Mouse (Mus musculus) right cerebral cortex, postnatal 25 days (tissue): Measurements from ENCODE around the gene Zfp385a.

ENCODE experiments used
- DNase-seq: peaks from one replicate; pipeline ENCODE4 v3.0.0; 2022

Zfp385a gene

DNA sequence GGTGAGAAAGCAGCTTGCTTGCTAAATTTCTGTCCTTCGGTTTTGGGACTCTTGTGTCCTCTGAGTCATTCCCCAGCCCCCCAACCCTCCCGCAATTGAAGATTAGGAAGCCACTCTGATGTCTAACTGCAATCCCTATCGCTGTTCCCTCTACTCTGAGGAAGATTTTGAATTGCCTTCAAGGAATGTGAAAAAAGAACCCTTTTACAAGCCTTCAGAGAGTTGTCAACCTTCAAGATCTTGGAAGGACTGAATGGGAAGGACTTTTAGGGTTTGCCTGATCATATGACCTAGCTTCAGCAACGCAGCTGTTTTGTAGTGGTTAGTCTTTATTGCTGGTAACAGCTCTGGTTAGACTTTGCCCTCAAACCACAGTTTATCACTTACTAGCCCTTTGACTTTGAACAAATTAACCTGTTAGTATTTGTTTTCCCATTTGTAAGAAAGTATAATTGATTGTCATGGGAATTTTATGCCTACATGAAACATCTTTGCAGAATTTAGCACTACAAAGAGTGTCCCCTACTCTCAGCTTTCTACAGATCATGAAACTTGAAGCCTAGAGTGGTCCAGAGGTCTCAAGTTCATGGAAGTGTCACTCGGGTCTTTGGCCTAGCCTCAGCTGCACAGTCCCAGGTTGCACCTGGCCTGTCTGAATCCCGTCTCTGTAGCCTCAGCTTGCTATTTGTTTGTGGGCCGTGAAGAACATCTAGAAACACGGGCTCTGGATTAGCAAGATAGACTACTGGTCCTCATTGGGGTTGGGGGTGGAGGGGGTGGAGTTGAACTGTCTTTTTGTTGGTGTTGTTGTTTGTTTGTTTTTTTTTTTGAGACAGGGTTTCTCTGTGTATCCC, 33.9 kb downstream of the Zfp385a start:
- DNase-seq = no peak

DNA sequence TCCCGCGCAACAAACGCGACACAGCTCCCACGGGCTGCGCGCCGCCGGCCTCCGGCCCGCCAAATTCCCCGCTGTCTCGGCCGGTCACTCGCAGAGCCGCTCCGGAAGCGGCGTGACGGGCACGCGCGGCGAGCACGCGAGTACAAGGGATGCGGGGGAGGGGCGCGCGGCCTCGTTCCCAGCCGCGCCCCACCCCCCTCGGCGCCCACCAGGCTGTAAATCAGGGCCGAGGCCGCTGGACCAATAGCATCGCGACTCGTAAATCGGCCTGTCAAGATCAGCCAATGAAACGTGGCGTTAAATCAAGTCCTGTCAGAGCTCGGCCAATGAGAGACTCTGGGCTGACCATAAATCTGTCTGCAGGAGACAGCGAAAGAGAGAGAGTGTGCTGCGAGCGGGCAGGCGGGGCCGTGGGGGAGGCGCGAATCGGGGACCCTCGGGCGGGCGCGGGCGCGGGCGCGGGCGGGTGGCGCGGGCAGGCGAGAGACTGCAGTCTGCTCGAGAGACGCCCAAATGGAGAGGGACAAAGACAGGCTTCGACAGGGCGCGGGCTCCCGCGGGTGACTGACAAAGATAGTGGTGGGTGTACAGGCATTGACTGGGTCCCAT, 34.7 kb downstream of the Zfp385a start:
- DNase-seq = peak; percentile 95

DNA sequence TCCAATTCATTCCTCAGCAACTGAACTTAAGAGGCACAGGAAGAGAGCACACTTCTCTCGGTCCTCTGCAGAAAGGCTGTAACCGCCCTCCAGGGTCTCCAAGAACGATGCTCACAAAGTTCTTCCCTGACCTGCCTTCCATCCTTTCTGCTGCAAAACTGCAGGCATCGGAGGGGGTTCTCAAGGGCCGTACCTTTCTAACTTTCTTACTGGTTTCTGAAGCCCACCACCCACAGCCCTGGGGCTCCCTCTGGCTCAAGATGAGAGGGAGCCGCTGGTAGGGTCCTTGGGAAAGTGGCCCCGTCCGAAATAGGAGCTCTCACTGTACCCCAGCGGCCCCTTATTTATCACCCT, 35.3 kb downstream of the Zfp385a start:
- no peak for DNase-seq

DNA sequence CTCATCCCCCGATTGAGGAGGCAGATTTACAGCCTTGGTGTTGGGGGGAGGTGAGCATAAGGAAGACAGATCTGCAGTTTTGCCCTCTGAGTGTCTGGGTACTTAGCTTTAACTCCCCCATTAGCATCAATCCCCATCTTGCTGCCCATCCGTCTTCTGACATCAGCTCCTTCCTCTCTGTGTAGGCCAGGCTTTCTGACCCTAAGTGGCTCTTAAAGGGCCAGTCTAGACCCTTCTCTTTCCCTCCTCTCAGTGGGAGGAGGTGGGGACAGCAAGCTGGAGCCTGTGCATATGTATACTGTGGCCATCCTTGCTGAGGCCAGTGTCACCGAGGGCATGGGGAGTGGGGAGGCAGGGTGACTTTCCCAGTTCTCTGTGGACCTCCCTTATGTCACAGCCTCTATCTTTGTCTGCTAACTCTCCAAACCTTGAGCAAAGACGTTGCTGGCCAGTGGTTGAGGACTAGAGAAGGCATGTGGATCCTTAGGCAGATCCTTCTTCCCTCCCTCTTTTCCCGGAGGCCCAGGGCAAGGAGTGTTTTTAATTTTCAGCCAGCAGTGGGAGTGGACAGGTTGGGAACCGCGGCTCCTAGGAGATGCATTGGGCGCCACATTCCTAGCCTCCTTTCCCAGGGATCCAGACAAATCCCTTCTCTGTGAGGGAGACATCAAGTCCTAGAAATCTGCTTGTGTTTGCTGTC, 35.8 kb downstream of the Zfp385a start:
- DNase-seq = no peak

DNA sequence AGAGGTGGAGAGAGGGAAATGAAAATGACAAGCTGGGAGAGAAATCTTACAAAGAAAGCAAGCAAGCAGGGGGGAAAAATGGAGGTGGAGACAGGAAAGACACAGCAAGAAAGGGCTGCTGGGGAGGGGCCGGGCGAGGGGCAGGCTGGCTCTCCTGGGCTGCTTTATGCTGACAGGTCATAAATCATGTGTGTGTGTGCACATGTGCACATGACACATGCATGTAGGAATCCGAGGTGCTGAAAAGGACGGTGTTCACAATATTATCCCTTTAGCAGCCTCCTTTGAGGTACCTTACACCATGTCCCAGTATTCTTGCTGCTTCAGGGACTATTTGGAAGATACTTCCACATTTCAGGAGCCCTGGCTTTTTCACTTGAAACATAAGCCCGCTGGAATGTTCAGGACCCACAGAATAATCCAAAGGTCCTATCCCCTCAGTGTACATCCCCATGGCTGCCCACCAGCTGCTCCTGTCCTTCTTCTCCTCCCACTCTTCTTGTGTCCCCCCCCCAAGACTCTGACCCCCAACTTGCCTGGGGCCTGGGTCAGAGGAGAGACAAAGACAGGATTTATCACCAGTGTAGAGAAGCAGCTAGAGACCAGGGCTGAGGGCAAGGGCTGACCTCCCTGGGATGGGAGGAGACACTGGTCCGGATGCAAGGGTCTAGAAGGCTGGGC, 37.4 kb downstream of the Zfp385a start:
- DNase-seq = no peak

DNA sequence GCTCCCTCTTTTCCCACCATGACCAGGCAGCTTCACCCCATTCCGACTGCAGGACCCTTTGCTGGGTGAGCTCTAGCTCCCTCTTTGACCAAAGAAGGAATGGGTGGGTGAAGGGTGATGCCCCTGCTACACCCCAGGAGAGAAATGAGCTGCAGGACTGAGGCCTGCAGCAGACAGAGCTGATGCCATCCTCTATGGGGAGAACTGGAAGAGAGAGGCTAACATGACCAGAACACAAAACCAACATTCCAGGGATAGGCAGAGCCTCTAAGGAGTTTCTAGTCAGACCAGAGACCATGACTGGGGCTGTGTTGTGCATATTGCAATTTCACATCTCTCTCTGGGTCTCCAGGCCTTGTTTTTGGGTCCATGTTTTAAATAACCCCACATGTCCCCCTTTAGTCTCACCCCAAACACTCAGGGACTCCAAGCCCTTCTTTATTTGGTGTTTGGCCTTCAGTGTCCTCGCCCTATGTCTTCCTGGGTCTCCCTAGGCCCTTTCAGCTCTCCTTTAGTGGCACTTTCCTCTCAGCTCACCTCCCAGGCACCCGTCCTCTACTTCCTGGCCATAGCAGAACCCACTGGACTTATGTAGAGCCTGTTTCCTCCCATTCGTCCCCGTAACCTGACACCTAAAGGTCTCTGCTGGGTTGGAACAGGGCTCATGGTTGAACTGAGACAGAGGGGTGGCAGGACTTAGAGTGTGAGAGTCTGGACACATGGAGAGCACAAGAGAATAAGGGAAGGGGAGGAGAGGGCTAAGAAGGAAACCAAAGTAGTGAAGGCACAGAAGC, 38.1 kb downstream of the Zfp385a start:
- DNase-seq = no peak

DNA sequence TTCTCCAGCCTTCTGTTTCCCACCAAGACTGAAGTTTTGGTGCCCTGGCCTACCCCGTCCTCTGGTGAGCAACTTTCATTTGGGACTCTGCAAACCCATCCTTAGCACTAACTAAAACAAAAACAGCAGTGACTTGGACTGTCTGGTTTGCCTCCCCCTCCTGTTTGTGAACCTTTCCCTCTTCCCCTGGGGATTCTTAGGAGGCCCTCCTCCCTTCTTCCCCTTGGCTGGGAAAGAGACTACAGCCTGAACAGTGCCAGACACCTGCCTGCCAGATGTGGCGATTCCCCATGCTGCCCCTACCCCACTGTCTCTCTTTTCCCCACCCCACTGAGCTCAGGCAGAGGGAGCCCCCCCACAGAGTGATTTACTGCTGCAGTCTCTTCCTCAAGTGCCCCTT, 38.8 kb downstream of the Zfp385a start:
- DNase-seq = no peak

DNA sequence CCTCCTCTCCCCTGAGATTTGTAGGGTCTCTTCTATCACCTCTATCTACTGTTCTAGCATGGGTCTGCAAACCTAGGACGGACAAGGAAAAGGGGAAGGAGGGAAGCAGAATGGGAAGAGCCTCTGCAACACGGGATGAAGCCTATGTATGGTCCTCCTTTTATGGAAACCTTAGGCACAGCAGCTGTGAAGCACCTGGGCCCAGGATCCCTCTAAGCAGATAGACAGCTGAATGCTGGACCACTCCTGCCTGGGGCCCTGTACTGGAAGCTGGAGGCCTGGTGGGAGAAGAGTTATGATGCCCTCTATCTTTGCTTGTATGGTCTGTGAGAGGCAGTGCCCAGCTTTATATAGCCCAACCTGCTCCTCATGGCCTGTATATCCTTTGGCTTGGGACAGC, 39.3 kb downstream of the Zfp385a start:
- DNase-seq = no peak

DNA sequence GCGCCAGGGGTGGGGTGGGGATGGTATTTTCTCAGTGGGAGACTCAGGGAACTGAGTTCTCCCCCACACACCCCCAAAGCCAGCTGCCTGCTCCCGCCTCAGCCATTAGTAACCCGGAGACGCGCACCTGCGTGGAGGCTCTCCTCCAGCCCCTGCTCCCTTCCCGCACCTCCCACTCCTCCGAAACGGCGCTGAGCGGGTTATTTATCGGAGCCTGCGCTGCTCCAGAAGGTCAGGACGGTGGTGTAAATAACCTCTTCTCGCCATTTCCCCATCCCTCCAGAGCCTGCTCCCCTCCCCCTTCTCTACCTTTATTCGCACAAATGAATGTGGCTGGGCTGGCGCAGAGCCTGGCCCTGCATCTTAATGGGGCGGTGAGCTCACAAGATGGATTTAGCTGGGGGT, 39.8 kb downstream of the Zfp385a start:
- peak; percentile 78 for DNase-seq

DNA sequence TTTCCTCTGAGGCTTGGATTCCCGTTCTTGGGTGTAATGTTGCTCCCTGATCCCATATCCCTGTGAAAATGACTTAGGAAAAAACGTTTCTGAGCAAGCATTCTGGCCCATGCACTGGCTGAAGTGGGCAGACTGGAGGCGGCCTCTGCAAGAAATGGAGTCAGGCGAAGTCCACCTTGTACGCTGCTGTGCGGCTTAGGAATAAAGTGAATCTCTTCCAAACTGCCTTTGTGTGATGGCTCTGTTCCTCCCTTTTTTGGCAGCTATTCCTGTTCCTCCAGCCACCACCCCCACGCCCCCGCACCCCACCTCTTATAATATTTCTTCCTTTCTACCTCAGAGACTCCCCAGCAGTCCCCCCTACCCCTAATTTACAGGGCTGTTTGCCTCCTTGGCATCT, 40.2 kb downstream of the Zfp385a start:
- no peak for DNase-seq

DNA sequence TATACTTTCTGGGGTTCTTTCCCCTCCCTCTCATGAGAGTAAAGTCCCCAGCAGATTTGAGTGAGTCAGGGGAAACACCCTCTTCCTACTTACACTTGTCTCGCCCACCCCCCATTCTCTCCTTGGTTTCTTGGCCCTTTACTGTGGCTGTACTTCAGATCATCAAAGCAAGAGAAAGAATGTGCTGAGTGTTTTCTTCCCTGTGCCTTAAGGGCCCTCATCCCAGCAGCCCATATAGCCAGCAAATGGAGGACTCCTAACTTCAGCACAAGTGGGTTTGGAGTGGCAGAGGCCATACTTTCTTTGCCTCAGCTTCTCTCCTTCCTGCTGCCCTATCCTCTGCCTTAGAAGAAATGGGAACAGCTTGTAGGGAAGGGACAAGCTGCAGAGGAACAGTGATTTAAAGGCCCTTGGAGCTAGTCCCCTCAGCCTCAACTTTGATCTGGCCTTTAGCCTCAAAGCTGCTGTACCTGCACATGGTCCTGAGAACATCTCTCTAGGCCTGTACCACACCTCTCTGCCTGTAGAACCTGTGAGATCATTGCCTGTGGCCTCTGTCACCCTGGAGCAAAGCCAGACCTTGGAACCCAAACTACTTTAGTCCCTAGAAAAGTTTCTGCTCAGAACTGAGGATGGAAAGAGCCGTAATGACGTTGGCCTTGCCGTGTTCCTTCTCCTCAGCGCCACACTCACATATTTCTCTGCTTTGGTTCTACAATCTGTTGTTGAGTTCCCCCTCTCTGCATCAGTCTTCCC, 40.9 kb downstream of the Zfp385a start:
- DNase-seq = no peak

DNA sequence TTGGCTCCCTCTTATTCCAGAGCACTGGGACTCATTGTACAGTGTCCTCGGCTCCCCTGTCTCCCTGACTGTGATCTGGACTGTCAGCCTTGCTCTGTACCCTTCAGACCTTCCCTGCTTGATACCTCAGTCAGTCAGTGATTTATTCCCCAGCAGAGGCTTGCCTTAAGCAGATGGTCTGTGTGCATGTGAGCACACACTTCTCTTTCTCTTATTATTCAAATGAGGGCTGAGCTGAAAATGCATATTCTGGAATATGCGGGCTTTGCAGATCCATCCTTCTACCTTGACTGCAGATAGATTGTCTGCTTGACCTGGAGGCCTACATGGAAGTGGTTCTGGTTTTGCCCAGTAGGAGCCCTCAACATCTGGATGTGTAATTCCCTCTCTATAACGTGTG, 41.9 kb downstream of the Zfp385a start:
- DNase-seq = no peak

DNA sequence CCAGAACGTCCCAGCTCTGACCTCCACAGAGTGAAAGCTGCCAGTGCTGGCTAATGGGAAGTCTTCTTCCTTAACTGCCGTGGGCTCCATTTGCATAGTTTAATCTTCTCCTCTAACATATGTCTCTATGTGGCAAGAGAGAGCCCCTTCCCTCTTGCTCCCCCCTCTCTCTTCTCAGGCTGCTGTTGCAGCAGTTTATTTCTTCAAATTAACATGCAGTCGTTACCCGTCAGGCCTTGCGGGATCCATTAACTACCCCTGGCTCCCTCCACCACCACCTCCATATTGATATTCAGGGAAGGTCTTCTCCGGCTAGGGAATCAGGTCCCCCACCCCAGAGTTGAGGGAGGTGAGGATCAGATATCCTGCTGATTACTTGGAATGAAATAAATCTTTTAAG, 42.6 kb downstream of the Zfp385a start:
- no peak for DNase-seq

DNA sequence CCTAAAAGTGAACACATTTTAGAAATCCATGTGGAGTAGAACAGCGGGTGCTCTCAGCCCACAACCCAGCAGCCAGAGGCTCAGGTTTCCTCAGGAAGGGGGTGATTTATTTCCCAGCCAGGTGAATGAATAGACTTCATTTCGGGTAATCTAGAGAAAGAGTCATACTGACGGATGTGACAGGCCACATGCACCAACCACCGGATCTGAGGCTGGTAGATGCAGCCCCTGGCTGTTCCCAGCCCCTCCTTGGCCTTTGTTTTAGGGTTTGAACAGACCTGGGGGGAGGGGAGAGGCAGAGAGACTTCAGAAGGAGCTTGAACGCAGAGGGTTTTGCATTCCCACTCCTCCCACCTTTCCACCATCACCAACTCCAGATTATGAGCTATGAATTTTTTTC, 44.0 kb downstream of the Zfp385a start:
- no peak for DNase-seq

DNA sequence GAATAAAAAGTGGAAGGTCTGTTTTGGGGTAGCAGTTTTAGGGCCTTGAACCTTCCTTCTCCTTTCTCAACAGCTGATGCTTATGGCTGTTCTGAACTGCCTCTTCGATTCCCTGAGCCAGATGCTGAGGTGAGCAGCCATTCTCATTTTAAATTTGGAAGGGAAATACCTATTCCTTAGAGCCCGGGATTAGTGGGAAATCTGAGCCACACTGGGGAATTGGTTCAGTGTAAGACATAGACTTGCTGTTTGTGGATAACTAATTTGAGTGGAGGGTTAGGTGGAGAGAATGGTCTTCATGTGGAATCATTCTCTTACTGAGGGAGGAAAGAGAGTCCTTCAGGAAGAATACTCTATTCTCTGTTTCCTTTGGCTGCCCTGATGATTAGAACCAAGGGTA, 45.2 kb downstream of the Zfp385a start:
- no peak for DNase-seq

DNA sequence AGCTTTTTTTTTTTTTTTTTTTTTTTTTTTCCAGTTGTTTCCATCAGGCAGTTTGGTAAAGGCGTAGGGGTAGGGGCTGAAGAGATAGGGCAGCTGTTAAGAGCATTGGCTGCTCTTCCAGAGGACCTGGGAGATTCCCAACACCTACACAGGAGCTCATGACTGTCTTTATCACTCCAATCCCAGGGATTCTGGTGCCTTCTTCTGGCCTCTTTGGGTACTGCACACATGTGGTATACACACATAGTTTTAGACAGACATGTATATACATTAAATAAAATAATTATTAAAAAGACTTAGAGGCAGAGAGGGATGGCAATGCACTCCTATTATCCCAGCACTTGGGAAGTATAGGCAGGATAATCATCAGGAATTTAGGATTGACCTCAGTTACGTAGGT, 46.5 kb downstream of the Zfp385a start:
- DNase-seq = no peak

DNA sequence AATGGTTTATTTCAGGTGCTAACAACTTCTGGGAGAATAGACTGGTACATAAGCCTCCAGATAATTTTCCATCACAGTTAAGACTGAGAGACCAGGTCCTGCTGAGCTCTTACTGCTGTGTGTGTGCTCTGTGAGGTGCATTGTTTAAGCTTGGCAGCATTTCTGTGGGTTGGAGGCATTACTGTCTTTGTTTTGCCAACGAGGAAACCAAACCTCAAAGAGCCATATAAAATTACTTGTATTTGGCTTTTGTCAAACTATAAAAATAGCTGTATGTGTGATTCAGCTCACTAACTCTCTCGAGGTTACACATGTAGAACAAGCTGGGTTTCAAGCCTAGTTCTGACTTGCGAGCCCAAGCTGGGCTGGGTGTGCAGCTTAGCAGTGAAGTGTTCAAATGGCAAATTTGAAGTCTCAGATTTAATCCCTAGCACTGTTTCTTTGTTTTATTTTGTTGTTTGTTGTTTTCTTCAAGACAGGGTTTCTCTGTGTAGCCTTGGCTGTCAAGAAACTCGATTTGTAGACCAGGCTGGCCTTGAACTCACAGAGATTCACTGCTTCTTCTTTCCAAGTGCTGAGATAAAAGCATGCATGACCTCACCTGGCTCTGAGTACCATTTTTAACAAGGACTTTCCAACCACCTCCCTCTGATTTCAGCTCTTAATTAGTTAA, 47.1 kb downstream of the Zfp385a start:
- no peak for DNase-seq

DNA sequence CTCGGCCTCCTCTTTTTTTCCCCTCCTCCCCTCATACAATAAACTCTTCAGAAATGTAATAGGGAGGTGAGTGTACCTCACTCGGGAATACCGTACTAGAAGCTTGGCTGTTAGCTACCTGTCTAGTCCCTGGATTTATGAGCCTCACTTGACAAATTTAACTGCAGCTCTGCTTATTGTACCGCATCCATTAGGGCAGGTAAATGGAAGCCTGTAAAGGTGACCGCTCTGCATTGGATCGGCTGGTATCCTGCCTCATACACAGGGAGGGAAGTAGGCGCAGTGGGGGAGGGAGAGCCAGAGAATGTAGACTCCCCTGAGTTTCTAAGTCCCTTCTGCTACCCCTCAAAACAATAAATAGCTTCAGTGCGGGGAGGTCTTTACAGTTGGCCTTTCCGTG, 49.0 kb downstream of the Zfp385a start:
- no peak for DNase-seq

DNA sequence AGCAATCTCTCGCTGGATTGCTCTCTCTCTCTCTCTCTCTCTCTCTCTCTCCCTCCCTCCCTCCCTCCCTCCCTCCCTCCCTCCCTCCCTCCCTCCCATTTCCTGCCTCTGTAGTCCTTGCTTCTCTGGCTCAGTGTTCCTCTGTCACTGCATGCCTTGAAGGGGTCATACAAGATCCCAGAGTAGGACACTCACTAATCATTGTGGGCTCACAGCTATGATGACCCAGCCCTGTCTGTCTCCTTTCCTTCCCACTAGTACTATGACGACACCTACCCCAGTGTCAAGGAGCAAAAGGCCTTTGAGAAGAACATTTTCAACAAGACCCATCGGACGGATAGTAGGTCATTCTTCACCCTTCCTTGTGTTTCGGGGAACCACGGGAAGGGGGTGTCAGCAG, 49.5 kb downstream of the Zfp385a start:
- DNase-seq = no peak

DNA sequence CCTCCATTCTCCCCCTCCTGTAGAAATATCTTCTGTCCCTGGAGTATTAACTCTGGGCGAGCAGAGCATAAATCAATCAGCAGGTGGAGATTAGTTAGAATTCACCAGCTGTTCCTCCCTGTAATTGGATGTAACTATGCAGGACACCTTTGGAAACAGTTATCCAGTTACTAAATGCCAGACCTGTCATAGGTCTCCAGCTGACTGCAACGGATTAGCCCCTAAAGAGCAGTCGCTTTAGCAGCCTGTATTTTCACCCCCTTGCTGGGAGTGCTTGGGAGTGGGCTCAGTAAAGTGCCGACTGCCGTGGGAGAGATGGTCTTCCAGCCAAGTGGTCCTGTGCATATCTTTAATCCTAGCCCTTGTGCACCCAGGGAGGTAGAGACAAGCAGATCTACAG, 50.3 kb downstream of the Zfp385a start:
- DNase-seq = no peak

DNA sequence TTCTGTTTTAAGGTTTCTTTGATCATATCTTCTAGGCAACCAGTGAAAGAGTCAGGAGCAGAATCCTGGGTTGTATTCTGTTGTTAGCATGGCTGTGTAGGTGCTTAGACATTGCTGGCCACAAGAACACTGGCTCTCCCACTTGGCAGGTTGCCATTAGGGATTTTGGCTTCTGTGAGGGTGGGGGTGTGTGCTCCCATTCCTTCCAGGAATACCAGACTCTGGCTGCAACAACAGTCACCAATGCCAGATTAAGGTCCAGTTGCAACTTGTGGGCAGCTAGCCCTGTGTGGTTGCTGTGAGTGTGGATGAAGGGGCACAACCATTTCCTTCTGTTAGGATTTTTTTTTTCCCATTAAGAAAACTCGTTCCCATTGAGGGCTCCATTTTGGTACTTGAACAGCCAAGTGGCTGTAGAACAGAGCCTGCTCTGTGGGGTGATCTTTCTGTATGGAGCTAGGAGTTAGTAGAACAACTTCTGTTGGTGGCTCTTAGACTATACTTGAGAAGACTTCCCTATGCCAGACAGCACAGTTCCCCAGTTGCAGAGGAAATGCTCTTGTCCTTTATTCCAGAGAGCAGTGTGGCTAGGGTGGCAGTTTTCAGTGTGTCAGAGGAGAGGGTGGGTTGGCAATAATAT, 54.0 kb downstream of the Zfp385a start:
- no peak for DNase-seq
